Mouse (Mus musculus) 3134 (cell line): ENCODE data around the gene Islr.

Experiments used
- DNase-seq: peaks from one replicate; pipeline ENCODE4 v3.0.0-alpha.2; 2011; ENCODE audit warnings: low spot score; ENCODE audit not compliant: insufficient read length; ENCODE audit errors: extremely low read depth

Islr gene

GRCm38 (mm10) chr9:58115297-58115925, 88.7 kb downstream of the Islr start:
- DNase-seq, result no peak

- no peak for DNase-seq
Measured at GRCm38 (mm10) chr9:58114019-58114418, 90.1 kb downstream of the Islr start.

DNA sequence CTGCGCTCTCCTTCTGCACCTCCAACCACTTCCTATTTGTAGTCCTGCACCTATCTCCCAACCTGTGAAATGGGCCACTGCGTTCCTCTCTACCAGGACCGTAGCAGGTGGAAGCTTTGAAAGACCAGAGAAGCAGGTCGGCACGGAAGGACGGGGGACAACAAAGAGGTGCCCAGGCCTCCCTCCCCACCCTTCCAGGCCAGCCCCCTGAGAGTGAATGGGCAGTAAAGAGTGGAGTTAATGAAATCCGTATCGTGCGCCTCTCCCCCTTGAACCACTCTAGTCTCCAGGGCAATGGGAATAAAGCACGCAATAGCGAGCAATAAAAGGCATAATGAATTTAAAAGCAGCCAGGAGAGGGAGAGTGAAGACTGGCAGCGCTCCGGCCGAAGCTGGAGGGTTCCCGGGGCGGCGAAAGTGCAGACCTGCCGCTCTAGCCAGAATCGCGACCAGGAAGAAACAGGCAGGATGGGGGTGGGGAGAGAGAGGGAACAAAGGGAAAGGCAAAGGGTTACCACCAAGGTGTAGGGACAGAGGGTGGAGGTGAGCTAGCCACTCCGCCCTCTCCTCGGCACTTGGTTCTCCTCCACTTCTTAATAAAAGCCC, 90.7 kb downstream of the Islr start:
- DNase-seq, result no peak

DNA sequence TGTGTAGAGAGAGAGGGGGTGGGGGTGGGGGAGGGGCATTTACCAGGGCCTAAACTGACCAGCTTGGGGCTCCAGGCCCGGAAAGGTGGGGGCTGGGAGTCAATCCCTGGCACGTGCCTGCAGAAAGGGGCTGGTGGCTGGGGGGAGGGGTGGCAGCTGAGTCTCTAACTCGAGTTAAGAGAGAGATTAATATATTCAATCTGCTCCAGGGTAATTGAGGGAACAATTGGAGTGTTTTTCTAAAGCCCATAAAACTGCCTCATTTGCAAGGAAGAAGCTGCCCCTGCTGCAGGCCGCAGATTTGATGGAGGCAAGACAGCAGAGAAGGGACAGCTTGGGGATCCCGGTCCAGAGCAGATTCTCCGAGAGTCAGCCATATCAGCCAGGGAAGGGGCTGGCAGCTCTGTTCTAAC, 91.2 kb downstream of the Islr start:
- DNase-seq, result no peak

- no peak for DNase-seq
Measured at GRCm38 (mm10) chr9:58112321-58112751, 91.8 kb downstream of the Islr start.

DNA sequence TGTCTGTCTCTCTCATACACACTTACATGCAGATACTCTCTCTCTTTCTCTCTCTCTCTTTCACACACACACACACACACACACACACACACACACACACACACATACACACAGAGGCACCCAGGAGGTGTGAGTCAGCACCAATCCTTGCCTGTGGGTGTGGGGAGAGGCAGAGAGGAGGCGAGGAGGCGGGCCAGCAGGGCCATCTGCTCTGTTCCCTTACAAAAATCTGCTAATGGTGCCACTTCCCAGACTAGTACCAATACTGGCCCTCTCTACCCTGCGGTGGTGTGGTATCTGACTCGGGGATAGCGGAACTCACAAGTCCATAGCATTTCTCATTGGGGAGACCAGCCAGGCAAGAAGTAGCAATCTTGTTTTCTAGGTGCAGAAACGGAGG, 92.7 kb downstream of the Islr start:
- peak; percentile 56 for DNase-seq

GRCm38 (mm10) chr9:58110787-58111186, 93.3 kb downstream of the Islr start:
- DNase-seq, result no peak

DNA sequence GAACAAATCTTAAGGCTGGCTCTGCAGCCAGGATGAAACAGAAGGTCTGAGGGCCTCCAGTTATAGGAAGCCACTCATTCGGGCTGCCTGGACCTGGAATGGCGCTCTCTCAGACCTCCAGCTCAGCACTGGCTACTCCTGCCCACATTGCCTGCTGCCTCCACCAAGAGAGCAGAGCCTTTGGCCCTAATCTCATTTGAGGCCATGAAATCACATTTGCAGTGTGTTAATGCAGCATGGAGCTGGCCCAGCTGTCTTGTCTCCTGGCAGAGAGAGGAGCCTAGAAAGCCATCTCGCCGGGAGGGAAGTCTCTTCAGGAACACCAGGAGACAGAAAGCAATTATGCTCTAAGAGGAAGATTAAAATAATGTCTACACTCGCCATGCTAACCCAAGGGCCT, 96.6 kb downstream of the Islr start:
- DNase-seq, result no peak
